Mouse (Mus musculus): ENCODE results near the gene Pex5. TPM values are rescaled to one million over a fixed set of nuclear protein-coding genes. Genes with fewer than 3 reads are reported as not detected.

The Pex5 gene
- 31.6 and 32.5 TPM in 2 replicates for polyA plus RNA-seq (2015; fragmentation: Nextera tagmentation; extraction: Ambion mirVana)

DNA sequence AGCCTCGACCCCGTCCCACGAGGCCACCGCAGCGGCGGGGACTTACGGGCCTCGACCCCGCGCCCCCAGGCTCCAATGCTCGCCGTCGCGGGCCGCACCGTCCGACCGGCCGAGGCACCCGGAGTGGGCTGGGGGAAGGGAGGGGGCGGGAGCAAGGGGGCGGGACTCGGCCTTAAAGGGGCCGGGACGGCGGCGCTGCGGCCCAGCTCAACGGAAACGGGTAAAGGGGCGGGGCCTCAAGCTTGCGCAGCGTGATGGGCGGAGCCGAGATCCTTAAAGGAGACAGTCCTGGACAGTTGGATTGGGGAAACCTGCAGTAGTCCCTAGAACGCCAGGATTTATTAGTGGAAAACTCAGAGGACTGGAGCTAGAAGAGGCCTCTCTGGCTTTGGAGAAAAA lies at the start of gene Pex5:
Gene Pex5 (minus strand): TSS at position 141 of the 399 bp plus-strand sequence.
- Histone ChIP-seq H3K4me2 (ENCODE audit: low read depth, low read length) (peak within 1 kb of the TSS; percentile 77), H3K27me3 (ENCODE audit: insufficient read depth, low read length) (no peaks in the 10 kb centered on the region), H3K27ac (ENCODE audit: low read depth) (peak within 1 kb of the TSS; percentile 86), H3K36me3 (replicated peaks; ENCODE audit: insufficient read depth, low read length) (peaks cover 18% of the 10 kb centered on the region), H3K9me3 (ENCODE audit: low read length) (no peaks in the 10 kb centered on the region), H3K9ac (replicated peaks) (peak within 1 kb of the TSS; percentile 91), H3K4me1 (ENCODE audit: insufficient read depth) (peaks cover 9% of the 10 kb centered on the region), H3K4me3 (ENCODE audit: low read depth, low read length) (peak within 1 kb of the TSS; percentile 90)
- ATAC-seq (peak; percentile 91), DNase-seq (peak; percentile 96)
- TF ChIP-seq EP300 (IDR thresholded peaks at IDR 0.05; ENCODE audit: low read depth) = no peak
- no peak for TF ChIP-seq CTCF (IDR thresholded peaks at IDR 0.05; ENCODE audit: low read depth)
- WGBS (ENCODE audit: insufficient replicate concordance) = 1% methylated on average over 33 of the region's 36 CpGs

- Histone ChIP-seq H3K27me3 (ENCODE audit: insufficient read depth, low read length) (no peaks in the 10 kb centered on the region), H3K9ac (replicated peaks) (peak overlapping the region; percentile 35), H3K9me3 (ENCODE audit: low read length) (no peaks in the 10 kb centered on the region), H3K36me3 (replicated peaks; ENCODE audit: insufficient read depth, low read length) (no peaks in the 10 kb centered on the region), H3K4me3 (ENCODE audit: low read depth, low read length) (no peak overlapping the region; the same call in 1 of the 2 replicates), H3K4me1 (ENCODE audit: insufficient read depth) (peaks cover 19% of the 10 kb centered on the region), H3K27ac (ENCODE audit: low read depth) (no peak overlapping the region), H3K4me2 (ENCODE audit: low read depth, low read length) (peak overlapping the region; percentile 83)
- ATAC-seq = no peak
- TF ChIP-seq CTCF (IDR thresholded peaks at IDR 0.05; ENCODE audit: low read depth) = no peak
- no peak for TF ChIP-seq EP300 (IDR thresholded peaks at IDR 0.05; ENCODE audit: low read depth)
- 18% methylated on average over 8 of the region's 8 CpGs for WGBS (ENCODE audit: insufficient replicate concordance)
- DNase-seq = no peak
Measured at GRCm38 (mm10) chr6:124463881-124464291, 49.0 kb upstream of the Pex5 start.

DNA sequence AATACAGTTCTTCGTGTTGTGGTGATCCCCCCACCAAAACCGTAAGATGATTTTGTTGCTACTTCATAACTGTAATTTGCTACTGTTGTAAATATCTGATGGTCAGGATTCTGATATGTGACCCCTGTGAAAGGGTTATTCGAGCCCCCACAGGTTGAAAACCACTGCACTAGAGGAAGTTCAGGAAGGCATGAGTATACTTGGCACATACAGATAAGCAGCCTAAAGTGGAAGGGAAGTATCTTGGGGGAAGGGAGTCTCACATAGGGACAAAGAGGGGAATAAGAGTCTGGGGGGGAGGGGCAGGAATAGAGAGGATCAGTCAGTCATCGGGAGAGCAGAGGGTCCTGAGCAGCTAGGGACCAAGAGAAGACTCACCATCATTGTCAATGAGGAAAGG lies 44.5 kb upstream of the Pex5 start:
- Histone ChIP-seq H3K27ac (ENCODE audit: low read depth) (no peak overlapping the region), H3K4me1 (ENCODE audit: insufficient read depth) (peaks cover 17% of the 10 kb centered on the region), H3K4me2 (ENCODE audit: low read depth, low read length) (no peak overlapping the region), H3K9ac (replicated peaks) (no peak overlapping the region), H3K4me3 (ENCODE audit: low read depth, low read length) (no peak overlapping the region), H3K9me3 (ENCODE audit: low read length) (no peaks in the 10 kb centered on the region), H3K36me3 (replicated peaks; ENCODE audit: insufficient read depth, low read length) (no peaks in the 10 kb centered on the region), H3K27me3 (ENCODE audit: insufficient read depth, low read length) (no peaks in the 10 kb centered on the region)
- no peak for TF ChIP-seq EP300 (IDR thresholded peaks at IDR 0.05; ENCODE audit: low read depth)
- TF ChIP-seq CTCF (IDR thresholded peaks at IDR 0.05; ENCODE audit: low read depth) = no peak
- ATAC-seq = no peak
- WGBS (ENCODE audit: insufficient replicate concordance) = 32% methylated on average over 4 of the region's 4 CpGs
- no peak for DNase-seq

GRCm38 (mm10) chr6:124458505-124458904 lies 43.6 kb upstream of the Pex5 start:
- no peaks in the 10 kb centered on the region for H3K9me3 ChIP-seq (ENCODE audit: low read length)
- peaks cover 8% of the 10 kb centered on the region for H3K4me1 ChIP-seq (ENCODE audit: insufficient read depth)
- ATAC-seq = no peak
- TF ChIP-seq CTCF (IDR thresholded peaks at IDR 0.05; ENCODE audit: low read depth) (no peak), EP300 (IDR thresholded peaks at IDR 0.05; ENCODE audit: low read depth) (no peak)
- H3K36me3 ChIP-seq (replicated peaks; ENCODE audit: insufficient read depth, low read length) = no peaks in the 10 kb centered on the region
- no peak overlapping the region for H3K4me2 ChIP-seq (ENCODE audit: low read depth, low read length)
- H3K4me3 ChIP-seq (ENCODE audit: low read depth, low read length) = no peak overlapping the region
- DNase-seq = no peak
- no peak overlapping the region for H3K9ac ChIP-seq (replicated peaks)
- WGBS (ENCODE audit: insufficient replicate concordance) = 91% methylated on average over 11 of the region's 11 CpGs
- H3K27me3 ChIP-seq (ENCODE audit: insufficient read depth, low read length) = no peaks in the 10 kb centered on the region
- no peak overlapping the region for H3K27ac ChIP-seq (ENCODE audit: low read depth)

DNA sequence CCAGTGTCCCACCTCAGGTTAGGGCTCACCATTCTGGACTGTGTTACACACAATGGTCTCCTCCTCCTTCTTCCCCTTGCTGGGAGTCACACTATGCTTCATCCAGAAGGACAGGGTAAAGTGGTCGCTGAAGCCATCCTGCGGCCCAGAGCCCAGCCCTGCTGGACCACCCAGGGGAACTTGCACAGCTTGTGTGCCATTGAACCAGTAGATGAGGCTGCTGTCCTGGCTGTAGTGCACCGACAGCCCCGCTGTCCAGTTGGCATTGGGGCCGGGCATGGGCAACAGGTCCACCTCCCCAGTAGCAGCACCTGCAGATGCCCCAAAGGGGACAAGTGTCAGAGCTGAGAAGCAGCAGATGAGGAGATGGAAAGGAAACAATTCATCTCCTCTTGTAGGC lies 43.0 kb upstream of the Pex5 start:
- Histone ChIP-seq H3K4me3 (ENCODE audit: low read depth, low read length) (no peak overlapping the region), H3K36me3 (replicated peaks; ENCODE audit: insufficient read depth, low read length) (no peaks in the 10 kb centered on the region), H3K4me2 (ENCODE audit: low read depth, low read length) (no peak overlapping the region), H3K27me3 (ENCODE audit: insufficient read depth, low read length) (no peaks in the 10 kb centered on the region), H3K9me3 (ENCODE audit: low read length) (no peaks in the 10 kb centered on the region), H3K9ac (replicated peaks) (no peak overlapping the region), H3K4me1 (ENCODE audit: insufficient read depth) (peaks cover 8% of the 10 kb centered on the region), H3K27ac (ENCODE audit: low read depth) (no peak overlapping the region)
- DNase-seq (no peak), ATAC-seq (no peak)
- TF ChIP-seq EP300 (IDR thresholded peaks at IDR 0.05; ENCODE audit: low read depth) (no peak), CTCF (IDR thresholded peaks at IDR 0.05; ENCODE audit: low read depth) (no peak)
- 79% methylated on average over 5 of the region's 5 CpGs for WGBS (ENCODE audit: insufficient replicate concordance)

GRCm38 (mm10) chr6:124456243-124456642 lies 41.4 kb upstream of the Pex5 start:
- H3K27ac ChIP-seq (ENCODE audit: low read depth) = no peak overlapping the region
- H3K9ac ChIP-seq (replicated peaks) = no peak overlapping the region
- 61% methylated on average over 5 of the region's 5 CpGs for WGBS (ENCODE audit: insufficient replicate concordance)
- TF ChIP-seq EP300 (IDR thresholded peaks at IDR 0.05; ENCODE audit: low read depth) (no peak), CTCF (IDR thresholded peaks at IDR 0.05; ENCODE audit: low read depth) (no peak)
- no peak overlapping the region for H3K4me3 ChIP-seq (ENCODE audit: low read depth, low read length)
- H3K27me3 ChIP-seq (ENCODE audit: insufficient read depth, low read length) = no peaks in the 10 kb centered on the region
- peaks cover 14% of the 10 kb centered on the region for H3K4me1 ChIP-seq (ENCODE audit: insufficient read depth)
- no peaks in the 10 kb centered on the region for H3K9me3 ChIP-seq (ENCODE audit: low read length)
- H3K36me3 ChIP-seq (replicated peaks; ENCODE audit: insufficient read depth, low read length) = no peaks in the 10 kb centered on the region
- DNase-seq (no peak), ATAC-seq (peak; percentile 56)
- no peak overlapping the region for H3K4me2 ChIP-seq (ENCODE audit: low read depth, low read length)

DNA sequence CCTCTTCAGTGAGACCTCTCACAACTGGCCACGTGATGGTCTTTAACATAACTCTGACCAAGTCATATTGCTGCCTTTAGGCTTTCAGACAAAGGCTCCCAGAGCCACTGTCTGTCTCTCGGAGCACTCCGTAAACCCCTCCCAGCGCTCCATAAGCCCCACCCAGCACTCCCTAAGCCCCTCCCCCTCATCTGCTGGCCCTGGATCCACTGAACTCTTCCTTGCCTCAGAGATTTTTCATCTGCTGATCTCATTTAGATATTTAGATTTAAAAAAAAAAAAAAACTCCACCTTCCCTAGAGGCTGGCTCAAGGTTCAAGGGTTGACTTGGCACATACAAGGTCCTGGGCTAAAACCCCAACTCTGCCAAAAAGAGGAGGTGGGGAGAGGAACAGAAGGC lies 38.9 kb upstream of the Pex5 start:
- no peaks in the 10 kb centered on the region for H3K27me3 ChIP-seq (ENCODE audit: insufficient read depth, low read length)
- H3K4me1 ChIP-seq (ENCODE audit: insufficient read depth) = peaks cover 14% of the 10 kb centered on the region
- no peak for TF ChIP-seq CTCF (IDR thresholded peaks at IDR 0.05; ENCODE audit: low read depth)
- no peak for TF ChIP-seq EP300 (IDR thresholded peaks at IDR 0.05; ENCODE audit: low read depth)
- no peak overlapping the region for H3K9ac ChIP-seq (replicated peaks)
- ATAC-seq = peak; percentile 55
- WGBS (ENCODE audit: insufficient replicate concordance) = 64% methylated on average over 4 of the region's 4 CpGs
- H3K36me3 ChIP-seq (replicated peaks; ENCODE audit: insufficient read depth, low read length) = no peaks in the 10 kb centered on the region
- no peak overlapping the region for H3K27ac ChIP-seq (ENCODE audit: low read depth)
- H3K4me2 ChIP-seq (ENCODE audit: low read depth, low read length) = no peak overlapping the region
- H3K4me3 ChIP-seq (ENCODE audit: low read depth, low read length) = no peak overlapping the region
- DNase-seq = peak; percentile 38
- no peaks in the 10 kb centered on the region for H3K9me3 ChIP-seq (ENCODE audit: low read length)

All from liver, postnatal 0 days (tissue).